Mouse (Mus musculus) G1E (cell line): ENCODE results near the gene Sik3.

ENCODE experiments used
- CTCF ChIP-seq: IDR thresholded peaks from 2 replicates; pipeline ENCODE4 v1.5.1; 2012; ENCODE audit warnings: low read depth, low read length, inconsistent platforms, mixed read lengths
- GATA1 ChIP-seq: IDR thresholded peaks from 2 replicates; pipeline ENCODE4 v1.6.1; 2012; ENCODE audit warnings: borderline replicate concordance, low read length, inconsistent platforms, mixed read lengths
- POLR2AphosphoS5 ChIP-seq: IDR thresholded peaks from 2 replicates; pipeline ENCODE4 v1.6.1; 2012; ENCODE audit warnings: low read depth, low read length, inconsistent platforms; ENCODE audit not compliant: insufficient replicate concordance

DNA sequence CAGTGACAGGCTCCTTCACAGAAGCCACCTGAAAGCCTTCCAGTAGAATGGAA lies 222.8 kb downstream of the Sik3 start, which contains the start of gene Apoc3:
- TF ChIP-seq CTCF (no peak), POLR2AphosphoS5 (no peak), GATA1 (no peak)
